Mouse (Mus musculus): ENCODE data around the gene Car4.

DNA sequence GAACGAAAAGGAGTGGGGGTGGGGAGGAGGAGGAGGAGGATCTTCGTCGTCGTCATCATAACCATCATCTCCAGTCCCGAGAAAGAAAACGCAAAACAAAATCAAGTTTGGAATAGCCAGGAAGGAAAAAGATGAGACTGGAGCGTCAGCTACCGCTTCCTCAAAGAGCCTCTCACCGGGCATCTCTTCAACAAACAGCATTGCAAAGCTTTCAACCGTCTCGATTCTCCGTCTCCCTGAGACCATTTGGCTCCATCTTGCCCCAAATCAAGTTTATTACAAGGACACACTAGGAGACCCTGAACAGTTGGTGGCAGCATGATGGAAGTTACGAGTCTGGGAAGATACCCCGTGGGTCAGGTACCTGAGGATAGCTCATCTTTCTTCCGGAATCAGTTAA, 415 bp upstream of the Car4 start:
- TF ChIP-seq POLR2A (IDR thresholded peaks at IDR 0.05; ENCODE audit: extremely low read depth, insufficient read depth, low read length) (no peak), CTCF (IDR thresholded peaks at IDR 0.05; ENCODE audit: extremely low read depth, insufficient read depth, low read length) (no peak)
